Mouse (Mus musculus) hindbrain, embryonic 15.5 days (tissue): ENCODE measurements at regions not wholly inside any gene's neighbourhood (a gene's known extent, or its start where the extent isn't known, plus 50 kb on each side); places are given as distances from the start of the nearest gene placed in this dataset.
A peak's percentile ranks its signal among the peaks of the same experiment; 100 is the strongest.

Experiments
- ATAC-seq: fragments of 200-750 bp; cut with Nextera tagmentation; 2 replicates; pipeline ENCODE4 v1.8.0; 2017; ENCODE audit warnings: low read depth, moderate number of reproducible peaks, moderate TSS enrichment; ENCODE audit not compliant: low FRiP score
- H3K27ac ChIP-seq: fragments of 300-500 bp; sonication (generic); replicated peaks from 2 replicates; pipeline ENCODE4 v1.5.1; 2015; ENCODE audit warnings: mild to moderate bottlenecking, inconsistent platforms
- H3K27me3 ChIP-seq: fragments of 300-500 bp; sonication (generic); 2 replicates; pipeline ENCODE4 v1.6.1; 2015; ENCODE audit warnings: control low read depth, inconsistent platforms
- H3K36me3 ChIP-seq: fragments of 300-500 bp; sonication (generic); 2 replicates; pipeline ENCODE4 v1.6.1; 2015; ENCODE audit warnings: control low read depth, inconsistent platforms
- H3K4me1 ChIP-seq: fragments of 300-500 bp; sonication (generic); replicated peaks from 2 replicates; pipeline ENCODE4 v1.6.1; 2015; ENCODE audit warnings: control low read depth, inconsistent platforms
- H3K4me2 ChIP-seq: fragments of 300-500 bp; sonication (generic); 2 replicates; pipeline ENCODE4 v1.6.1; 2015; ENCODE audit warnings: moderate library complexity, mild to moderate bottlenecking, inconsistent platforms
- H3K4me3 ChIP-seq: fragments of 300-500 bp; sonication (generic); 2 replicates; pipeline ENCODE4 v1.5.1; 2015; ENCODE audit warnings: mild to moderate bottlenecking, inconsistent platforms
- H3K9ac ChIP-seq: fragments of 300-500 bp; sonication (generic); 2 replicates; pipeline ENCODE4 v1.6.1; 2015; ENCODE audit warnings: inconsistent platforms
- H3K9me3 ChIP-seq: fragments of 300-500 bp; sonication (generic); 2 replicates; pipeline ENCODE4 v1.6.1; 2016; ENCODE audit warnings: control low read depth, inconsistent platforms
- WGBS: fragments of 180-500 bp; shearing (Covaris S2); methylation state at CpG from one replicate; pipeline ENCODE4 v1.1.7; 2015; 5-methylcytosine and 5-hydroxymethylcytosine counted together

DNA sequence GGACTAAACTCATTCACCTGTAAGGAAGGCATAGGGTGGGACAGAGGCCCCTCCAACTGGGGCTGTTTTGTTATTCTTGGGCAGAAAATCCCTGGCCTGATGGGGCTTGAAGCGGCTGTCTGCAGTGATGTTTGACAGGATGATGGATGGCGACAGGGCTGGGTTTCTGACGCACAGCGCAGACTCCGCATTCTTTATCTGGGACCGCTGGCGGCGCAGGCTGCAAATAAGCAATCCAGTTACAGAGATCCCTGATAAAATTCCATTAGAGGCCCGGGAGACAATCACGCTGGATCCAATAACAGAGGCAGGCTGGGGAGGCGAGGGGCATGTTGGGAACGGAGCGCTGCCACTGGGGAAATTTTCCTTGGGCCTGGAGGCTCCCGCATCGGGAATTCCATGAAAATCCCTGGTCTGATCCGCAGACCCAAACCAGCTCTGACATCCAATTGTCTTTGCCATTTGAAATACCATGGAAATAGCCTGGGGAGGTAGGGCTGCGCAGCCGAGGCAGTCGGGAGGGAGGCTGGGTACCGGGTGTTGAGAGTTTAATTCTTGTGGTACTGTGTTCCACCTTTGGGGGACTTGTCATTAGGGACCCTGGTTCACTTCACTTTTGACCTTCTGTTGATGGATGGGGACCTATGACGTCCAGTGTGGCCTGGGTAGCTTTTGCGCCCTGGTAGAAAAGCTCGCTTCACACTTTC is 99.0 kb upstream of the Sdk2 start:
- ATAC-seq = peak; percentile 82; the same call in 1 of the 2 replicates
- Histone ChIP-seq H3K4me2 (peak overlapping the region; percentile 47), H3K36me3 (no peaks in the 10 kb centered on the region), H3K4me1 (peaks cover 11% of the 10 kb centered on the region), H3K4me3 (peak overlapping the region; percentile 15; the same call in 1 of the 2 replicates), H3K9ac (peak overlapping the region; percentile 22; the same call in 1 of the 2 replicates), H3K27ac (peak overlapping the region; percentile 74), H3K27me3 (no peaks in the 10 kb centered on the region), H3K9me3 (no peaks in the 10 kb centered on the region)
- WGBS = 15% methylated on average over 23 of the region's 23 CpGs

GRCm38 (mm10) chr11:114152716-114153115 is 85.9 kb upstream of the Sdk2 start:
- H3K27ac ChIP-seq = no peak overlapping the region
- no peaks in the 10 kb centered on the region for H3K27me3 ChIP-seq
- no peak for ATAC-seq
- no peaks in the 10 kb centered on the region for H3K36me3 ChIP-seq
- no peaks in the 10 kb centered on the region for H3K4me1 ChIP-seq
- no peak overlapping the region for H3K9ac ChIP-seq
- H3K4me3 ChIP-seq = no peak overlapping the region
- no peak overlapping the region for H3K4me2 ChIP-seq
- H3K9me3 ChIP-seq = no peaks in the 10 kb centered on the region
- 82% methylated on average over 15 of the region's 15 CpGs for WGBS

- no peak for ATAC-seq
- Histone ChIP-seq H3K4me1 (no peaks in the 10 kb centered on the region; the same call in 1 of the 2 replicates), H3K36me3 (no peaks in the 10 kb centered on the region), H3K9ac (no peak overlapping the region), H3K9me3 (no peaks in the 10 kb centered on the region), H3K4me2 (no peak overlapping the region), H3K4me3 (no peak overlapping the region), H3K27me3 (no peaks in the 10 kb centered on the region), H3K27ac (no peak overlapping the region)
- WGBS = 27% methylated on average over 5 of the region's 5 CpGs
Observed at GRCm38 (mm10) chr11:114146334-114146733, 79.5 kb upstream of the Sdk2 start.

GRCm38 (mm10) chr11:114129270-114129669 is 62.4 kb upstream of the Sdk2 start:
- H3K27me3 ChIP-seq = no peaks in the 10 kb centered on the region
- no peak overlapping the region for H3K27ac ChIP-seq

GRCm38 (mm10) chr11:114128841-114129240 is 62.0 kb upstream of the Sdk2 start:
- Histone ChIP-seq H3K27ac (no peak overlapping the region), H3K9me3 (no peaks in the 10 kb centered on the region), H3K4me3 (no peak overlapping the region), H3K9ac (no peak overlapping the region), H3K36me3 (no peaks in the 10 kb centered on the region), H3K4me1 (peaks cover 9% of the 10 kb centered on the region), H3K4me2 (no peak overlapping the region), H3K27me3 (no peaks in the 10 kb centered on the region)
- 60% methylated on average over 8 of the region's 8 CpGs for WGBS
- ATAC-seq = no peak

More at GRCm38 (mm10) chr11:114129270-114129669, 62.4 kb upstream of the Sdk2 start:
- no peaks in the 10 kb centered on the region for H3K9me3 ChIP-seq
- WGBS = 45% methylated on average over 8 of the region's 8 CpGs
- peaks cover 9% of the 10 kb centered on the region for H3K4me1 ChIP-seq
- H3K4me3 ChIP-seq = no peak overlapping the region
- H3K4me2 ChIP-seq = no peak overlapping the region
- no peak for ATAC-seq
- no peaks in the 10 kb centered on the region for H3K36me3 ChIP-seq
- no peak overlapping the region for H3K9ac ChIP-seq

- H3K9ac ChIP-seq = no peak overlapping the region
- H3K4me1 ChIP-seq = peaks cover 10% of the 10 kb centered on the region
- H3K27ac ChIP-seq = no peak overlapping the region
- H3K4me2 ChIP-seq = no peak overlapping the region
- ATAC-seq = no peak
- 37% methylated on average over 8 of the region's 8 CpGs for WGBS
- no peaks in the 10 kb centered on the region for H3K36me3 ChIP-seq
- H3K9me3 ChIP-seq = no peaks in the 10 kb centered on the region
- no peaks in the 10 kb centered on the region for H3K27me3 ChIP-seq
- H3K4me3 ChIP-seq = no peak overlapping the region
Observed at GRCm38 (mm10) chr11:114127426-114127825, 60.6 kb upstream of the Sdk2 start.

- 23% methylated on average over 12 of the region's 13 CpGs for WGBS
- Histone ChIP-seq H3K9me3 (no peaks in the 10 kb centered on the region), H3K9ac (no peak overlapping the region), H3K36me3 (no peaks in the 10 kb centered on the region), H3K4me1 (peaks cover 23% of the 10 kb centered on the region), H3K4me3 (no peak overlapping the region), H3K27ac (no peak overlapping the region), H3K27me3 (no peaks in the 10 kb centered on the region), H3K4me2 (no peak overlapping the region)
- ATAC-seq = no peak
Observed at GRCm38 (mm10) chr11:114122175-114122574, 55.3 kb upstream of the Sdk2 start.

DNA sequence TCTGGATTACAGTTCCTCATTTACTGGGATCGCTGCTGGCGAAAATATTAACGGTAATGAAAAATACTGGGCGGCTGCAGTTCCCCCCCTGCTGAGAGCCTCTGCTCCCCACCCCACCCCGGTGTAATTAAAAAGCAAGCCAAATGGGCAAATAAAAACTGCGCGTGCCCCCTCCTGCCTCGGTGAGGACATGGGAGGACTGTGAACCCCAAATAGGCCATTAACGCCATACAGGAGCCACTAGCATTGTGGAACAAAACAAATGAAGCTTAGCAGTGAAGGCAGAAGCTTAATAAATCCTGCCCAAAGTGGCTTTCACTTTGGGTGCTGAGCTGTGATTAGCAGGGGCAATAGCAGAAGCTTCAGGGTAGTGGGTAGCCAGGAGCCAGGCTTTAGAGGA is 52.3 kb upstream of the Sdk2 start:
- Histone ChIP-seq H3K9ac (no peak overlapping the region), H3K4me3 (no peak overlapping the region), H3K4me2 (no peak overlapping the region; the same call in 1 of the 2 replicates), H3K36me3 (no peaks in the 10 kb centered on the region), H3K4me1 (peaks cover 31% of the 10 kb centered on the region), H3K27ac (no peak overlapping the region), H3K9me3 (no peaks in the 10 kb centered on the region), H3K27me3 (no peaks in the 10 kb centered on the region)
- ATAC-seq = no peak
- 44% methylated on average over 9 of the region's 9 CpGs for WGBS
